Mouse (Mus musculus) C2C12 (cell line): ENCODE results near the gene Clpb.

Source experiments
- CEBPB ChIP-seq: IDR thresholded peaks from one replicate; pipeline ENCODE4 v1.6.1; 2011; ENCODE audit warnings: low read depth, mild to moderate bottlenecking, control low read depth, moderate library complexity
- CTCF ChIP-seq: IDR thresholded peaks from one replicate; pipeline ENCODE4 v1.5.1; 2011; ENCODE audit not compliant: control insufficient read depth, insufficient read depth, insufficient read length
- FOSL1 ChIP-seq: IDR thresholded peaks from one replicate; pipeline ENCODE4 v1.8.0; 2011; ENCODE audit warnings: mild to moderate bottlenecking, low read length; ENCODE audit not compliant: poor library complexity, insufficient read depth, severe bottlenecking
- MAX ChIP-seq: IDR thresholded peaks from one replicate; pipeline ENCODE4 v1.6.1; 2011; ENCODE audit warnings: mild to moderate bottlenecking, control low read depth
- MYOD1 ChIP-seq: IDR thresholded peaks from one replicate; pipeline ENCODE4 v1.6.1; 2011; ENCODE audit warnings: low read depth; ENCODE audit not compliant: control insufficient read depth, insufficient read length
- USF1 ChIP-seq: IDR thresholded peaks from one replicate; pipeline ENCODE4 v1.6.1; 2011; ENCODE audit warnings: low read depth, mild to moderate bottlenecking, control low read depth, moderate library complexity

DNA sequence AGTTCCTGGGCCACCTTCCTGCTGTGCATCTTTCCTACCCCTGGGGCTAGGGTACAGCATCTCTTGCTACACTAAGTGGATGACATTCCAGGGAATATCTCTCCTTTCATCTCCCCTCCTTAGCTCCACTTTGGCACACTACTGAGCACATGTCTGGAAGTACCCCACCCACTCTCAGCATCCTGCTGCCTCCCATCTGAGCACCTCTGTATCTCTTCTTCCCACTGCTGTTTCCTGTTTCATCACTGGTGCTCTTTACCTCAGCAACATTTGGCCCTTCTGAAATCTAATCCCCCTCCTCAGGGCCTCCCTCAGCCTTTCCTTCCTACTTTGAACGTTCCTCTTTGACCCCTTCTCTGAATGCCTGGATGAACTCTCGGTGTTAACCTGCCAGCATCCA lies 63.5 kb downstream of the Clpb start:
- no peak for TF ChIP-seq CTCF
- no peak for TF ChIP-seq MAX
- no peak for TF ChIP-seq USF1
- TF ChIP-seq MYOD1 = no peak
- no peak for TF ChIP-seq CEBPB
- no peak for TF ChIP-seq FOSL1
